Mouse (Mus musculus) lung, embryonic 14.5 days (tissue): Measurements from ENCODE around the gene Sh3pxd2b. TPM values are rescaled to one million over a fixed set of nuclear protein-coding genes. Genes with fewer than 3 reads are reported as not detected.
A peak's percentile ranks its signal among the peaks of the same experiment; 100 is the strongest.

Experiments used
- ATAC-seq: fragments of 200-750 bp; cut with Nextera tagmentation; 2 replicates; pipeline ENCODE4 v1.8.0; 2017; ENCODE audit warnings: mild to moderate bottlenecking, moderate TSS enrichment, moderate library complexity; ENCODE audit not compliant: insufficient read depth
- DNase-seq: peaks from one replicate; pipeline ENCODE4 v3.0.0-alpha.2; 2015
- H3K27ac ChIP-seq: fragments of 300-500 bp; sonication (generic); 2 replicates; pipeline ENCODE4 v1.5.1; 2014; ENCODE audit warnings: low read depth, mild to moderate bottlenecking, moderate library complexity
- H3K27me3 ChIP-seq: fragments of 300-500 bp; sonication (generic); 2 replicates; pipeline ENCODE4 v1.6.1; 2014; ENCODE audit warnings: low read length, control low read depth; ENCODE audit not compliant: insufficient read depth
- H3K36me3 ChIP-seq: fragments of 300-500 bp; sonication (generic); 2 replicates; pipeline ENCODE4 v1.6.1; 2014; ENCODE audit warnings: control low read depth; ENCODE audit not compliant: insufficient read depth
- H3K4me1 ChIP-seq: fragments of 300-500 bp; sonication (generic); 2 replicates; pipeline ENCODE4 v1.6.1; 2014; ENCODE audit warnings: antibody characterized with exemption, control low read depth; ENCODE audit not compliant: insufficient read depth
- H3K4me2 ChIP-seq: fragments of 300-500 bp; sonication (generic); 2 replicates; pipeline ENCODE4 v1.6.1; 2014; ENCODE audit warnings: mild to moderate bottlenecking
- H3K4me3 ChIP-seq: fragments of 300-500 bp; sonication (generic); 2 replicates; pipeline ENCODE4 v1.5.1; 2014; ENCODE audit warnings: low read depth, low read length
- H3K9ac ChIP-seq: fragments of 300-500 bp; sonication (generic); 2 replicates; pipeline ENCODE4 v1.6.1; 2014
- H3K9me3 ChIP-seq: fragments of 300-500 bp; sonication (generic); 2 replicates; pipeline ENCODE4 v1.6.1; 2016; ENCODE audit warnings: low read depth, low read length, control low read depth
- CTCF ChIP-seq: IDR thresholded peaks from 2 replicates; pipeline ENCODE4 v1.5.1; 2016; ENCODE audit warnings: antibody characterized with exemption, low read depth
- WGBS: fragments of 180-500 bp; shearing (Covaris S2); extraction: QIAGEN DNeasy Blood & Tissue Kit; methylation state at CpG from one replicate; pipeline ENCODE4 v1.1.7; 2014; 5-methylcytosine and 5-hydroxymethylcytosine counted together
- polyA plus RNA-seq: library from polyadenylated mRNA; unstranded; fragments of >200 nt; fragmentation: Nextera tagmentation; extraction: Ambion mirVana; gene quantifications from 2 replicates; pipeline ENCODE4 v1.2.1, GENCODE M21; 2014

The Sh3pxd2b gene
- polyA plus RNA-seq, 1 experiment from 2014 or later = 31.7 TPM

- Histone ChIP-seq H3K36me3 (peaks cover 71% of the 10 kb centered on the region), H3K4me3 (no peak overlapping the region), H3K4me2 (no peak overlapping the region), H3K9ac (no peak overlapping the region), H3K27ac (no peak overlapping the region), H3K27me3 (no peaks in the 10 kb centered on the region), H3K4me1 (no peaks in the 10 kb centered on the region), H3K9me3 (no peaks in the 10 kb centered on the region)
- TF ChIP-seq CTCF = no peak
- ATAC-seq (no peak), DNase-seq (no peak)
- WGBS = 87% methylated on average over 4 of the region's 4 CpGs
These were observed 77.0 kb downstream of the Sh3pxd2b start for GRCm38 (mm10) chr11:32424600-32424999.

GRCm38 (mm10) chr11:32425043-32425658 is 77.5 kb downstream of the Sh3pxd2b start:
- Histone ChIP-seq H3K9me3 (no peaks in the 10 kb centered on the region), H3K9ac (no peak overlapping the region), H3K27me3 (no peaks in the 10 kb centered on the region), H3K36me3 (peaks cover 65% of the 10 kb centered on the region), H3K4me2 (no peak overlapping the region), H3K4me1 (no peaks in the 10 kb centered on the region), H3K27ac (no peak overlapping the region), H3K4me3 (no peak overlapping the region)
- DNase-seq (no peak), ATAC-seq (0 out of 2 replicates have a peak, but pooled peaks have one; percentile 14)
- no peak for TF ChIP-seq CTCF
- 77% methylated on average over 10 of the region's 10 CpGs for WGBS

- no peaks in the 10 kb centered on the region for H3K9me3 ChIP-seq
- H3K27me3 ChIP-seq = no peaks in the 10 kb centered on the region
- H3K27ac ChIP-seq = no peak overlapping the region
- no peak for TF ChIP-seq CTCF
- WGBS = 72% methylated on average over 7 of the region's 7 CpGs
- H3K4me3 ChIP-seq = no peak overlapping the region
- no peak for DNase-seq
- H3K4me1 ChIP-seq = no peaks in the 10 kb centered on the region
- H3K9ac ChIP-seq = no peak overlapping the region
- peaks cover 42% of the 10 kb centered on the region for H3K36me3 ChIP-seq
- no peak for ATAC-seq
- no peak overlapping the region for H3K4me2 ChIP-seq
These were observed 79.9 kb downstream of the Sh3pxd2b start for GRCm38 (mm10) chr11:32427537-32427936.

GRCm38 (mm10) chr11:32435410-32436060 is 87.9 kb downstream of the Sh3pxd2b start:
- no peak overlapping the region for H3K4me2 ChIP-seq
- no peaks in the 10 kb centered on the region for H3K36me3 ChIP-seq
- peak overlapping the region; percentile 85 for H3K27ac ChIP-seq
- peaks cover 18% of the 10 kb centered on the region for H3K4me1 ChIP-seq
- no peak for TF ChIP-seq CTCF
- H3K9me3 ChIP-seq = no peaks in the 10 kb centered on the region
- H3K9ac ChIP-seq = no peak overlapping the region
- no peak overlapping the region for H3K4me3 ChIP-seq
- ATAC-seq (peak; percentile 94), DNase-seq (peak; percentile 89)
- H3K27me3 ChIP-seq = no peaks in the 10 kb centered on the region
- 41% methylated on average over 6 of the region's 6 CpGs for WGBS

- no peaks in the 10 kb centered on the region for H3K36me3 ChIP-seq
- no peak overlapping the region for H3K27ac ChIP-seq
- no peaks in the 10 kb centered on the region for H3K4me1 ChIP-seq
- no peak overlapping the region for H3K9ac ChIP-seq
- DNase-seq (no peak), ATAC-seq (no peak)
- no peak overlapping the region for H3K4me3 ChIP-seq
- H3K9me3 ChIP-seq = no peaks in the 10 kb centered on the region
- no peak for TF ChIP-seq CTCF
- 76% methylated on average over 3 of the region's 3 CpGs for WGBS
- H3K4me2 ChIP-seq = no peak overlapping the region
- no peaks in the 10 kb centered on the region for H3K27me3 ChIP-seq
These were observed 95.0 kb downstream of the Sh3pxd2b start for GRCm38 (mm10) chr11:32442576-32442975.

GRCm38 (mm10) chr11:32444266-32444665 is 96.6 kb downstream of the Sh3pxd2b start:
- Histone ChIP-seq H3K36me3 (no peaks in the 10 kb centered on the region), H3K4me3 (no peak overlapping the region), H3K27me3 (no peaks in the 10 kb centered on the region), H3K4me1 (no peaks in the 10 kb centered on the region), H3K9ac (no peak overlapping the region), H3K27ac (no peak overlapping the region), H3K4me2 (no peak overlapping the region), H3K9me3 (no peaks in the 10 kb centered on the region)
- no peak for ATAC-seq
- DNase-seq = no peak
- TF ChIP-seq CTCF = no peak
- WGBS = 64% methylated on average over 1 of the region's 1 CpGs

GRCm38 (mm10) chr11:32445135-32445534 is 97.5 kb downstream of the Sh3pxd2b start:
- 63% methylated on average over 1 of the region's 1 CpGs for WGBS

More at GRCm38 (mm10) chr11:32445135-32445534, 97.5 kb downstream of the Sh3pxd2b start:
- no peaks in the 10 kb centered on the region for H3K9me3 ChIP-seq
- no peaks in the 10 kb centered on the region for H3K27me3 ChIP-seq
- no peak overlapping the region for H3K9ac ChIP-seq
- no peak overlapping the region for H3K4me3 ChIP-seq
- H3K4me1 ChIP-seq = no peaks in the 10 kb centered on the region
- no peaks in the 10 kb centered on the region for H3K36me3 ChIP-seq
- ATAC-seq (no peak), DNase-seq (no peak)
- no peak overlapping the region for H3K27ac ChIP-seq
- no peak for TF ChIP-seq CTCF
- H3K4me2 ChIP-seq = no peak overlapping the region
